Mouse (Mus musculus): ENCODE measurements at regions not wholly inside any gene's neighbourhood (a gene's known extent, or its start where the extent isn't known, plus 50 kb on each side); places are given as distances from the start of the nearest gene placed in this dataset.

DNA sequence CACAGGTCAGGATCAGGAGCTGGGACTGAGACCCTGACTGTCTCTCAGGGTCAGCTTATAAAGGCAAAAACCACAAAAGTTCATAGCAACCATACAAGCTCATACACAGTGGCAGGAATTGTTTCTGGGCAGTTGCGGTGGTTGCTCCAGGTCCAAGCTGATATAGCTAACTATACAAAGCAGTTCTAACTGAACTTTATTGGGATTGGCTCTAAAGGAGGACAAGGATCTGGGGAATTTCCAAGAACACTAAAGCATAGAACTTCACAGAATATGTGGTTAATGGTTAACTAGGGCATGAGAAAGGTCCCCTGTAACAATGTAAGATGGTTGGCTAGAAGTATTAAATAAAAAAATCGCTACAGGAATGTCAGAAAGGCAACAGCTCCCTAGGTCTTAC lies 748.0 kb upstream of the Crim1 start:
- no peak for TF ChIP-seq CTCF (IDR thresholded peaks at IDR 0.05; ENCODE audit: low read depth)
- TF ChIP-seq EP300 (optimal IDR thresholded peaks at IDR 0.05), result no peak

Data from stomach, postnatal 0 days (tissue).